In the genomic region with DNA sequence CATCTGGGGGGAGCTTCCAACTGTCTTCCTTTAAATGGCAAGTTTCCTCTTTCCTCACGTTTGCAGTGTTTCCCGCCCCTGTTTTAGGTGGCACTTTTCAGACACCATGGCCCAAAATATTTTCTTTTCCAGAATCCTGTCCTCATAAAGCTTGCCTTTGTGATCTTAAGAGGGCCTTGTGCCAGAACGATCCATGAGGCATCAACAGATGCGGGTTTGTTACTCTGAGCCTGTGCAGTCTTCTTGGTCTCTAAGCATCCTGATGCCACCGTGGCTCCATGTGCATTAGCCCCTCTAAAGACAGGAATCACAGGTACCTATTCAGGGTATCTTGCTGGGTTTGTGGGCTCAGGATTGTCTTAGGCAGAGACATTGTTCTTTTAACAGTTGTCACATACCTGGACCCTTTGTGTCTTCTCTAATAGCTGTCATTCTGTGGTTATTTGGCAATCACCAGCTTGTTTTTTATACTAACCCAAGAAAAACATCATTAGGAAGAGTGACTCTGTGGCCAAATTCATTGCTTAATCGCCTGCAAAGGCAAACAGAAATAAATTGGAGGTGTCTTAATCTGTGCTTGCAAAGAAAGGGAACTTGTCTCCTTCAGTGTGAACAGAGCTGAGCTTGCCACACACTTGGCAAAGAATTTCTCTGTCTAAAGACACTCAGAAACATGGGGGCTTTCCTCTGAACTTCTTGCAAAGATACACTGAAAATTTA, we compare ENCODE assay signal across 21 mouse cellular contexts.
A peak's percentile ranks its signal among the peaks of the same experiment; 100 is the strongest.
DNase-seq lines count a peak whose midpoint lies in the region; ATAC-seq lines count a peak whose summit lies in the region.
"Had no signal": no experiment of that assay in that cellular context is flagged by ENCODE, and none has a peak within 500 bp of the region (broad histone marks: within the 10 kb centered on the region; RNA-seq: fewer than 3 reads in every experiment).

No protein-coding gene starts in this region.

- no peak for ATAC-seq in heart, embryonic 11.5 days (replicated peaks; ENCODE audit: insufficient number of reproducible peaks, low FRiP score, low TSS enrichment)
- peak; percentile 72 for ATAC-seq in megakaryocyte, adult 5-6 weeks (ENCODE audit: poor library complexity, severe bottlenecking)
- ATAC-seq: activated CD4-positive, CD25-positive, alpha-beta regulatory T cell, adult 4 months; forebrain, embryonic 13.5 days; forebrain, postnatal 0 days; inflammation-experienced regulatory T-cells, adult 6 months; Patski had no signal

- H3K4me3 ChIP-seq in heart, embryonic 11.5 days (ENCODE audit: low read depth, low read length) = no peak overlapping the region
- H3K4me3 ChIP-seq: embryonic facial prominence, embryonic 12.5 days; forebrain, embryonic 13.5 days; gastrocnemius, adult 2 months; heart, embryonic 13.5 days; hindbrain, embryonic 15.5 days had no signal

- H3K9ac ChIP-seq in heart, embryonic 11.5 days (ENCODE audit: low read depth, low read length) = no peak overlapping the region
- H3K9ac ChIP-seq: embryonic facial prominence, embryonic 12.5 days; forebrain, embryonic 13.5 days; forebrain, postnatal 0 days; heart, embryonic 13.5 days; hindbrain, embryonic 15.5 days had no signal

- peak; percentile 17 to 18 for DNase-seq in heart, adult 18-20 months
- peak; percentile 29 for DNase-seq in 416B (ENCODE audit: low read depth)
- peak; percentile 80 for DNase-seq in fat pad, adult 2 months (ENCODE audit: extremely low read depth, low read depth, low spot score)
- no peak for DNase-seq in frontal cortex, adult 2 months (ENCODE audit: extremely low spot score in 1 of 2, low spot score in 1 of 2)
- DNase-seq in spleen, postnatal 10 days (ENCODE audit: low spot score in 2 of 2) = no peak
- DNase-seq: adrenal gland, adult 2 months; adrenal gland, postnatal 25 days; cerebellum, adult 18-20 months; cerebellum, postnatal 10 days; forebrain, postnatal 0 days; gastrocnemius, adult 2 months; gastrocnemius, postnatal 25 days had no signal

- WGBS in heart, embryonic 11.5 days (ENCODE audit: insufficient replicate concordance) = 67% methylated on average over 6 of the region's 6 CpGs

- no peaks in the 10 kb centered on the region for H3K27me3 ChIP-seq in heart, embryonic 11.5 days (ENCODE audit: control insufficient read depth, insufficient read depth, low read length)
- H3K27me3 ChIP-seq: embryonic facial prominence, embryonic 12.5 days; forebrain, embryonic 13.5 days; heart, embryonic 13.5 days; hindbrain, embryonic 15.5 days; Patski had no signal

- no peak overlapping the region for H3K4me2 ChIP-seq in heart, embryonic 11.5 days
- H3K4me2 ChIP-seq: embryonic facial prominence, embryonic 12.5 days; forebrain, embryonic 13.5 days; heart, embryonic 13.5 days; hindbrain, embryonic 15.5 days had no signal

- H3K9me3 ChIP-seq in heart, embryonic 11.5 days (replicated peaks; ENCODE audit: control insufficient read depth, low read length) = no peaks in the 10 kb centered on the region
- H3K9me3 ChIP-seq: embryonic facial prominence, embryonic 12.5 days; forebrain, embryonic 13.5 days; heart, embryonic 13.5 days; hindbrain, embryonic 15.5 days had no signal

- no peak overlapping the region for H3K27ac ChIP-seq in heart, embryonic 11.5 days (ENCODE audit: low read depth, low read length)
- H3K27ac ChIP-seq: embryonic facial prominence, embryonic 12.5 days; forebrain, embryonic 13.5 days; gastrocnemius, adult 2 months; heart, embryonic 13.5 days; hindbrain, embryonic 15.5 days had no signal

- no peaks in the 10 kb centered on the region for H3K4me1 ChIP-seq in heart, embryonic 11.5 days (ENCODE audit: control insufficient read depth, insufficient read depth, low read length)
- H3K4me1 ChIP-seq: embryonic facial prominence, embryonic 12.5 days; forebrain, embryonic 13.5 days; heart, embryonic 13.5 days; hindbrain, embryonic 15.5 days had no signal

- H3K36me3 ChIP-seq in heart, embryonic 11.5 days (ENCODE audit: control insufficient read depth, insufficient read depth, low read length) = no peaks in the 10 kb centered on the region
- H3K36me3 ChIP-seq: embryonic facial prominence, embryonic 12.5 days; heart, embryonic 13.5 days; hindbrain, embryonic 15.5 days had no signal

Comparison
In these comparisons a context has a peak if more than half of its experiments do, and no peak if none do; other contexts are left out.
1. DNase-seq: peak in heart, adult 18-20 months (2 of 2), 416B (single experiment) and fat pad, adult 2 months (single experiment); none in frontal cortex, adult 2 months (0 of 2) and spleen, postnatal 10 days (0 of 2).